Mouse (Mus musculus) cortical plate, adult 2 months (tissue): Measurements from ENCODE around the gene Chrnd. TPM values are rescaled to one million over a fixed set of nuclear protein-coding genes. Genes with fewer than 3 reads are reported as not detected.

Experiments used
- H3K27ac ChIP-seq: fragments of 200-500 bp; 2 replicates; pipeline ENCODE4 v1.5.1; 2012; ENCODE audit warnings: low read length, control low read depth, inconsistent platforms; ENCODE audit not compliant: insufficient read depth
- H3K4me1 ChIP-seq: fragments of 200-500 bp; 2 replicates; pipeline ENCODE4 v1.6.1; 2011; ENCODE audit warnings: low read length; ENCODE audit not compliant: control insufficient read depth, insufficient read depth
- H3K4me3 ChIP-seq: fragments of 200-500 bp; 2 replicates; pipeline ENCODE4 v1.5.1; 2011; ENCODE audit warnings: mild to moderate bottlenecking, low read length, control low read depth; ENCODE audit not compliant: insufficient read depth
- CTCF ChIP-seq: fragments of 200-500 bp; IDR thresholded peaks from 2 replicates; pipeline ENCODE4 v1.5.1; 2011; ENCODE audit warnings: mild to moderate bottlenecking, control low read depth, low read length; ENCODE audit not compliant: insufficient read depth; ENCODE audit errors: extremely low read depth
- POLR2A ChIP-seq: fragments of 200-500 bp; IDR thresholded peaks from 2 replicates; pipeline ENCODE4 v1.6.1; 2011; ENCODE audit warnings: mild to moderate bottlenecking, low read length, control low read depth; ENCODE audit not compliant: insufficient read depth; ENCODE audit errors: extremely low read depth
- polyA plus RNA-seq: library from polyadenylated mRNA; depleted of rRNA; stranded (reverse); fragments of >200 nt; gene quantifications from 2 replicates; pipeline ENCODE4 v1.2.3, GENCODE M21; 2012

Gene Chrnd
- polyA plus RNA-seq, 1 experiment: not detected

GRCm38 (mm10) chr1:87164164-87164795, 26.1 kb upstream of the Chrnd start:
- TF ChIP-seq CTCF (no peak), POLR2A (no peak)
- no peak overlapping the region for H3K4me3 ChIP-seq
- no peaks in the 10 kb centered on the region for H3K4me1 ChIP-seq
- no peak overlapping the region for H3K27ac ChIP-seq

- Histone ChIP-seq H3K4me3 (no peak overlapping the region), H3K27ac (no peak overlapping the region), H3K4me1 (no peaks in the 10 kb centered on the region)
- TF ChIP-seq CTCF (no peak), POLR2A (no peak)
Observed at GRCm38 (mm10) chr1:87164796-87165184, 25.6 kb upstream of the Chrnd start.

- no peak for TF ChIP-seq POLR2A
- no peak for TF ChIP-seq CTCF
Observed at GRCm38 (mm10) chr1:87170458-87170857, 19.9 kb upstream of the Chrnd start.

GRCm38 (mm10) chr1:87171312-87171711, 19.1 kb upstream of the Chrnd start:
- no peak overlapping the region for H3K27ac ChIP-seq
- H3K4me1 ChIP-seq: no peaks in the 10 kb centered on the region; the same call in 1 of the 2 replicates
- H3K4me3 ChIP-seq: no peak overlapping the region
- TF ChIP-seq POLR2A (no peak), CTCF (no peak)

More at GRCm38 (mm10) chr1:87170458-87170857, 19.9 kb upstream of the Chrnd start:
- no peak overlapping the region for H3K27ac ChIP-seq
- no peak overlapping the region for H3K4me3 ChIP-seq
- H3K4me1 ChIP-seq: no peaks in the 10 kb centered on the region; the same call in 1 of the 2 replicates

- Histone ChIP-seq H3K4me3 (no peak overlapping the region), H3K4me1 (no peaks in the 10 kb centered on the region; the same call in 1 of the 2 replicates), H3K27ac (no peak overlapping the region)
- TF ChIP-seq POLR2A (no peak), CTCF (no peak)
Observed at GRCm38 (mm10) chr1:87172316-87172715, 18.1 kb upstream of the Chrnd start.

GRCm38 (mm10) chr1:87174006-87174955, 16.1 kb upstream of the Chrnd start:
- no peak overlapping the region for H3K27ac ChIP-seq
- H3K4me3 ChIP-seq: no peak overlapping the region
- H3K4me1 ChIP-seq: no peaks in the 10 kb centered on the region; the same call in 1 of the 2 replicates
- TF ChIP-seq CTCF: peak; percentile 43; the same call in 1 of the 2 replicates
- TF ChIP-seq POLR2A: no peak

GRCm38 (mm10) chr1:87175852-87176292, 14.5 kb upstream of the Chrnd start:
- Histone ChIP-seq H3K4me3 (no peak overlapping the region), H3K4me1 (no peaks in the 10 kb centered on the region; the same call in 1 of the 2 replicates), H3K27ac (no peak overlapping the region)
- TF ChIP-seq CTCF: no peak
- no peak for TF ChIP-seq POLR2A

- H3K4me1 ChIP-seq: no peaks in the 10 kb centered on the region
- no peak overlapping the region for H3K4me3 ChIP-seq
- TF ChIP-seq POLR2A (no peak), CTCF (no peak)
- H3K27ac ChIP-seq: no peak overlapping the region
Observed at GRCm38 (mm10) chr1:87180896-87181295, 9.5 kb upstream of the Chrnd start.

GRCm38 (mm10) chr1:87183013-87183412, 7.4 kb upstream of the Chrnd start, which contains the start of gene Prss56:
Prss56 (plus strand) TSS chr1:87183313.
- H3K4me1 ChIP-seq: no peaks in the 10 kb centered on the region
- TF ChIP-seq CTCF: no peak
- no peak within 1 kb of the TSS for H3K27ac ChIP-seq
- H3K4me3 ChIP-seq: no peak within 1 kb of the TSS
